Mouse (Mus musculus) kidney, postnatal 0 days (tissue): Measurements from ENCODE around the gene Psmd13. TPM values are rescaled to one million over a fixed set of nuclear protein-coding genes. Genes with fewer than 3 reads are reported as not detected.

ENCODE experiments used
- ATAC-seq: fragments of 200-750 bp; cut with Nextera tagmentation; replicated peaks from 2 replicates; pipeline ENCODE4 v1.8.0; 2017; ENCODE audit warnings: low read depth, moderate number of reproducible peaks, moderate TSS enrichment, moderate library complexity; ENCODE audit not compliant: low FRiP score
- DNase-seq: peaks from one replicate; pipeline ENCODE4 v3.0.0-alpha.2; 2016; ENCODE audit warnings: low spot score
- H3K27ac ChIP-seq: fragments of 300-500 bp; sonication (generic); 2 replicates; pipeline ENCODE4 v1.5.1; 2014; ENCODE audit warnings: mild to moderate bottlenecking
- H3K27me3 ChIP-seq: fragments of 300-500 bp; sonication (generic); 2 replicates; pipeline ENCODE4 v1.6.1; 2014; ENCODE audit warnings: low read length, mixed read lengths; ENCODE audit not compliant: insufficient read depth
- H3K36me3 ChIP-seq: fragments of 300-500 bp; sonication (generic); 2 replicates; pipeline ENCODE4 v1.6.1; 2014; ENCODE audit warnings: low read length, mixed read lengths; ENCODE audit not compliant: insufficient read depth
- H3K4me1 ChIP-seq: fragments of 300-500 bp; sonication (generic); replicated peaks from 2 replicates; pipeline ENCODE4 v1.6.1; 2014; ENCODE audit warnings: antibody characterized with exemption, low read length, mixed read lengths; ENCODE audit not compliant: insufficient read depth
- H3K4me2 ChIP-seq: fragments of 300-500 bp; sonication (generic); 2 replicates; pipeline ENCODE4 v1.6.1; 2014; ENCODE audit warnings: mild to moderate bottlenecking, low read length, moderate library complexity, mixed read lengths
- H3K4me3 ChIP-seq: fragments of 300-500 bp; sonication (generic); replicated peaks from 2 replicates; pipeline ENCODE4 v1.5.1; 2014; ENCODE audit warnings: low read depth, low read length
- H3K9ac ChIP-seq: fragments of 300-500 bp; sonication (generic); 2 replicates; pipeline ENCODE4 v1.6.1; 2014; ENCODE audit warnings: low read depth, low read length
- H3K9me3 ChIP-seq: fragments of 300-500 bp; sonication (generic); replicated peaks from 2 replicates; pipeline ENCODE4 v1.6.1; 2016; ENCODE audit warnings: low read length, inconsistent platforms, mixed read lengths
- CTCF ChIP-seq: IDR thresholded peaks from 2 replicates; pipeline ENCODE4 v1.5.1; 2016; ENCODE audit warnings: antibody characterized with exemption, low read depth, mild to moderate bottlenecking, moderate library complexity
- WGBS: fragments of 180-500 bp; shearing (Covaris S2); extraction: QIAGEN DNeasy Blood & Tissue Kit; methylation state at CpG from one replicate; pipeline ENCODE4 v1.1.7; 2014; 5-methylcytosine and 5-hydroxymethylcytosine counted together
- polyA plus RNA-seq: library from polyadenylated mRNA; unstranded; fragments of >200 nt; fragmentation: Nextera tagmentation; extraction: Ambion mirVana; gene quantifications from 2 replicates; pipeline ENCODE4 v1.2.1, GENCODE M21; 2015

Gene Psmd13
- polyA plus RNA-seq, 1 experiment from 2014 or later: 198 TPM

- no peak overlapping the region for H3K4me3 ChIP-seq
- no peaks in the 10 kb centered on the region for H3K9me3 ChIP-seq
- WGBS: 92% methylated on average over 7 of the region's 7 CpGs
- no peak for DNase-seq
- no peaks in the 10 kb centered on the region for H3K4me1 ChIP-seq
- H3K27me3 ChIP-seq: no peaks in the 10 kb centered on the region
- H3K4me2 ChIP-seq: no peak overlapping the region
- no peak overlapping the region for H3K9ac ChIP-seq
- TF ChIP-seq CTCF: no peak
- ATAC-seq: no peak
- H3K27ac ChIP-seq: no peak overlapping the region
- peaks cover 51% of the 10 kb centered on the region for H3K36me3 ChIP-seq
Observed at GRCm38 (mm10) chr7:140894031-140894430, 12.3 kb downstream of the Psmd13 start.

- no peak overlapping the region for H3K27ac ChIP-seq
- TF ChIP-seq CTCF: no peak
- H3K4me3 ChIP-seq: no peak overlapping the region
- H3K4me1 ChIP-seq: no peaks in the 10 kb centered on the region
- H3K9me3 ChIP-seq: no peaks in the 10 kb centered on the region
- ATAC-seq: no peak
- peaks cover 46% of the 10 kb centered on the region for H3K36me3 ChIP-seq
- no peak overlapping the region for H3K4me2 ChIP-seq
- H3K9ac ChIP-seq: no peak overlapping the region
- 92% methylated on average over 3 of the region's 3 CpGs for WGBS
- no peaks in the 10 kb centered on the region for H3K27me3 ChIP-seq
- no peak for DNase-seq
Observed at GRCm38 (mm10) chr7:140894611-140895010, 12.8 kb downstream of the Psmd13 start.

DNA sequence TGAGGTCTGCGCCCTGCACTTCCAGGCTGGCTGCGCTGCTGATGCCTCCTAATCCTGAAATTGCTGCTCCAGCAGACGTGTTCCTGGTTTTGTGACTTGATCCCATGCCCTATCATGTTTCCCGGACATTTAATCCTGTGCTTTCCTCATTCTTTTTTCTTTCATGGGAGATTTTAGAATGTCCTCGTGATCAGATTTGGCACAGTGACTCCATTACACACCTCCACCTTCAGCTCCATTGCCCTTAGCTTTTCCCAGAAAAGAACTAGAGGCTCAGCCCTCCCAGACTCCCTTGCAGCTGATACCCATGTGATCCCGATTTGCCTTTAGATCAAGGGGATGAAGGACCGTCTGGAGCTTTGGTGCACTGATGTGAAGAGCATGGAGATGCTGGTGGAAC, 16.1 kb downstream of the Psmd13 start:
- peaks cover 29% of the 10 kb centered on the region for H3K36me3 ChIP-seq
- H3K4me1 ChIP-seq: no peaks in the 10 kb centered on the region; the same call in 1 of the 2 replicates
- no peak overlapping the region for H3K9ac ChIP-seq
- no peaks in the 10 kb centered on the region for H3K9me3 ChIP-seq
- WGBS: 77% methylated on average over 7 of the region's 7 CpGs
- no peak for TF ChIP-seq CTCF
- no peak overlapping the region for H3K4me3 ChIP-seq
- H3K27me3 ChIP-seq: no peaks in the 10 kb centered on the region
- DNase-seq (no peak), ATAC-seq (no peak)
- H3K4me2 ChIP-seq: no peak overlapping the region
- no peak overlapping the region for H3K27ac ChIP-seq

DNA sequence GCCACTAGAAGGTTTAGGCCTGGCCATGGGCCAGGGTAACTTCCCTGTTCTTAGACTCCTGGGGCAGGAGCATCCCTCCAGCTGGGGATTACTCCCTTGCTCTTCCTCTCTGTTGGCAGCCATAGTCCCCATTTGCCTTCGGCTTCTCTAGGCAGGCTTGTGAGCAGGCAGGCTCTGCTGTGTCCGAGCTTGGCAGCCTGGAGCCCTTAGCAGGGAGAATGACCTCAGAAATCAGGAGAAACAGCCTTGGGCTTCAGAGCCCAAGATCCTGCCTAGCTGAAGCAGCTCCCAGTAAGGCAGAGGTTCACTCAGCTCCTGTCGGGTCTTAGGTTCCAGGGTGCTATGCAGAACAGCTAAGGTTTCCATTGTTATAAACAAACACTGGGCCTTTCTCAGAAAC, 17.4 kb downstream of the Psmd13 start:
- Histone ChIP-seq H3K27ac (no peak overlapping the region), H3K36me3 (peaks cover 23% of the 10 kb centered on the region), H3K4me3 (no peak overlapping the region), H3K9ac (no peak overlapping the region), H3K4me1 (no peaks in the 10 kb centered on the region; the same call in 1 of the 2 replicates), H3K4me2 (no peak overlapping the region), H3K9me3 (no peaks in the 10 kb centered on the region), H3K27me3 (no peaks in the 10 kb centered on the region)
- no peak for TF ChIP-seq CTCF
- DNase-seq (no peak), ATAC-seq (no peak)
- WGBS: 81% methylated on average over 3 of the region's 3 CpGs

DNA sequence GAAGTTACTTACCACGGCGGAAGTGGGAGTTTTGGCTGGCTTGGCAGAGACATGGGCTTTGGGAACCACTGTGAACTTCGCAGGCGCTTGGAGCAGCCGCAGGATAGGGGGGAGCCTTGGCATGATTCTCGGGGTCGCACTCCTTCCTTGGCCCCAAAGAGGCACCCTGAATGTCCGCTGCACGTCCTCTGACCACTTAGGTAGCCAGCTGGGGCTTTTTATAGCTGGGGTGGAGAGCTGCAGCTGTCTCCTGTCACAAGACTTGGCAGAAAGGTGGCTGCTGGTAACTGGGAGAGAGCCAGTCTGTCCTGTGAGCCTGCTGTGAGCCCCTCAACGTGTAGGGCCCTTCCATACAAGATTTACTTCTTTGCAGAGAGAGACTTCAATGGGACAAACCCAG, 18.5 kb downstream of the Psmd13 start, which contains the start of gene Cox8b:
TSS of gene Cox8b (minus strand) at position 227 of the 400 bp plus-strand sequence.
- no peaks in the 10 kb centered on the region; the same call in 1 of the 2 replicates for H3K4me1 ChIP-seq
- ATAC-seq (no peak), DNase-seq (no peak)
- H3K36me3 ChIP-seq: peaks cover 17% of the 10 kb centered on the region
- H3K9me3 ChIP-seq: no peaks in the 10 kb centered on the region
- WGBS: 53% methylated on average over 10 of the region's 10 CpGs
- no peak within 1 kb of the TSS for H3K9ac ChIP-seq
- no peak within 1 kb of the TSS for H3K27ac ChIP-seq
- H3K4me2 ChIP-seq: no peak within 1 kb of the TSS
- H3K27me3 ChIP-seq: no peaks in the 10 kb centered on the region
- no peak within 1 kb of the TSS for H3K4me3 ChIP-seq
- TF ChIP-seq CTCF: no peak

GRCm38 (mm10) chr7:140902036-140902875, 20.5 kb downstream of the Psmd13 start:
- Histone ChIP-seq H3K27me3 (no peaks in the 10 kb centered on the region), H3K4me1 (no peaks in the 10 kb centered on the region; the same call in 1 of the 2 replicates), H3K9me3 (no peaks in the 10 kb centered on the region), H3K27ac (peak overlapping the region; percentile 37; the same call in 1 of the 2 replicates), H3K9ac (no peak overlapping the region), H3K36me3 (peaks cover 15% of the 10 kb centered on the region), H3K4me3 (no peak overlapping the region), H3K4me2 (no peak overlapping the region)
- DNase-seq (no peak), ATAC-seq (no peak)
- WGBS: 55% methylated on average over 15 of the region's 15 CpGs
- no peak for TF ChIP-seq CTCF
